8 mouse cellular contexts compared by ENCODE assay signal in genomic region chr13:53811862-53812261, GRCm38 (mm10).
DNase-seq lines count a peak whose midpoint lies in the region; ATAC-seq lines count a peak whose summit lies in the region.

No protein-coding gene starts in this region.

- no peak overlapping the region for H3K27ac ChIP-seq in forebrain, embryonic 10.5 days
- H3K27ac ChIP-seq in forebrain, embryonic 14.5 days (ENCODE audit: low read depth, low read length): no peak overlapping the region
- no peak overlapping the region for H3K27ac ChIP-seq in midbrain, embryonic 11.5 days (ENCODE audit: low read depth, low read length)
- H3K27ac ChIP-seq in midbrain, embryonic 16.5 days (ENCODE audit: low read length): no peak overlapping the region

- H3K36me3 ChIP-seq in forebrain, embryonic 10.5 days (replicated peaks): no peaks in the 10 kb centered on the region
- H3K36me3 ChIP-seq in forebrain, embryonic 14.5 days (ENCODE audit: control insufficient read depth, insufficient read depth, low read length): no peaks in the 10 kb centered on the region
- no peaks in the 10 kb centered on the region for H3K36me3 ChIP-seq in midbrain, embryonic 11.5 days (ENCODE audit: control insufficient read depth, insufficient read depth, low read length)
- no peaks in the 10 kb centered on the region for H3K36me3 ChIP-seq in midbrain, embryonic 16.5 days (ENCODE audit: control insufficient read depth, insufficient read depth, low read length)

- DNase-seq in forebrain, embryonic 10.5 days (ENCODE audit: extremely low spot score, low spot score): peak; percentile 28
- DNase-seq in forebrain, embryonic 14.5 days (ENCODE audit: low spot score): no peak
- peak; percentile 93 for DNase-seq in midbrain, embryonic 11.5 days (ENCODE audit: low spot score, missing footprints)
- peak; percentile 54 for DNase-seq in cerebellum, adult 11-12 months
- DNase-seq in heart, postnatal 25 days (ENCODE audit: low spot score): peak; percentile 6
- peak; percentile 27 for DNase-seq in lung, postnatal 10 days
- DNase-seq in thymus, postnatal 36 days: no peak

- H3K4me1 ChIP-seq in forebrain, embryonic 10.5 days: peaks cover 27% of the 10 kb centered on the region
- peaks cover 11% of the 10 kb centered on the region for H3K4me1 ChIP-seq in forebrain, embryonic 14.5 days (ENCODE audit: control insufficient read depth, insufficient read depth, low read length)
- no peaks in the 10 kb centered on the region for H3K4me1 ChIP-seq in midbrain, embryonic 11.5 days (ENCODE audit: control insufficient read depth, insufficient read depth, low read length)
- H3K4me1 ChIP-seq in midbrain, embryonic 16.5 days (ENCODE audit: control insufficient read depth, insufficient read depth, low read length): peaks cover 5% of the 10 kb centered on the region; the same call in 1 of the 2 replicates

- no peak overlapping the region for H3K9ac ChIP-seq in forebrain, embryonic 14.5 days (ENCODE audit: low read length)
- H3K9ac ChIP-seq in midbrain, embryonic 11.5 days (ENCODE audit: low read length): no peak overlapping the region
- H3K9ac ChIP-seq in midbrain, embryonic 16.5 days (ENCODE audit: low read depth, low read length): no peak overlapping the region

- 43% methylated on average over 4 of the region's 4 CpGs for WGBS in forebrain, embryonic 10.5 days
- 42% methylated on average over 4 of the region's 4 CpGs for WGBS in forebrain, embryonic 14.5 days
- 41% methylated on average over 4 of the region's 4 CpGs for WGBS in midbrain, embryonic 11.5 days
- 44% methylated on average over 4 of the region's 4 CpGs for WGBS in midbrain, embryonic 16.5 days

- H3K4me2 ChIP-seq in forebrain, embryonic 14.5 days (ENCODE audit: low read length): no peak overlapping the region
- no peak overlapping the region for H3K4me2 ChIP-seq in midbrain, embryonic 11.5 days
- H3K4me2 ChIP-seq in midbrain, embryonic 16.5 days (ENCODE audit: low read length): no peak overlapping the region

- intact Hi-C loops in heart, postnatal 25 days (cut with DNase I): loop anchor here (1.0 kb wide), 1 partner anchor 243 kb away; the partner anchor contains the start of gene Drd1

- no peak overlapping the region for H3K4me3 ChIP-seq in forebrain, embryonic 10.5 days
- H3K4me3 ChIP-seq in forebrain, embryonic 14.5 days (ENCODE audit: low read depth, low read length): no peak overlapping the region
- no peak overlapping the region for H3K4me3 ChIP-seq in midbrain, embryonic 11.5 days (ENCODE audit: low read depth, low read length)
- no peak overlapping the region for H3K4me3 ChIP-seq in midbrain, embryonic 16.5 days (ENCODE audit: low read depth, low read length)

- H3K27me3 ChIP-seq in forebrain, embryonic 10.5 days (ENCODE audit: poor library complexity, severe bottlenecking): peaks cover 18% of the 10 kb centered on the region
- 0 out of 2 replicates have a peak, but pooled peaks cover 8% of the 10 kb centered on the region for H3K27me3 ChIP-seq in forebrain, embryonic 14.5 days (replicated peaks; ENCODE audit: control insufficient read depth, insufficient read depth, low read length)
- H3K27me3 ChIP-seq in midbrain, embryonic 11.5 days (ENCODE audit: control insufficient read depth, insufficient read depth, low read length): no peaks in the 10 kb centered on the region
- H3K27me3 ChIP-seq in midbrain, embryonic 16.5 days (ENCODE audit: control insufficient read depth, insufficient read depth, low read depth, low read length): no peaks in the 10 kb centered on the region

- ATAC-seq in forebrain, embryonic 14.5 days: no peak
- no peak for ATAC-seq in midbrain, embryonic 11.5 days (ENCODE audit: low FRiP score)
- ATAC-seq in midbrain, embryonic 16.5 days: no peak

- H3K9me3 ChIP-seq in forebrain, embryonic 10.5 days: no peaks in the 10 kb centered on the region
- H3K9me3 ChIP-seq in forebrain, embryonic 14.5 days (replicated peaks; ENCODE audit: control insufficient read depth, low read length): no peaks in the 10 kb centered on the region
- H3K9me3 ChIP-seq in midbrain, embryonic 11.5 days (ENCODE audit: control insufficient read depth, low read length): no peaks in the 10 kb centered on the region
- no peaks in the 10 kb centered on the region for H3K9me3 ChIP-seq in midbrain, embryonic 16.5 days (replicated peaks; ENCODE audit: control insufficient read depth, low read length, poor library complexity, severe bottlenecking)

Comparison
In these comparisons a context has a peak if more than half of its experiments do, and no peak if none do; other contexts are left out.
1. DNase-seq: peak in forebrain, embryonic 10.5 days (single experiment), midbrain, embryonic 11.5 days (single experiment), cerebellum, adult 11-12 months (single experiment), heart, postnatal 25 days (single experiment) and lung, postnatal 10 days (single experiment); none in forebrain, embryonic 14.5 days (single experiment) and thymus, postnatal 36 days (0 of 2).